Mouse (Mus musculus): ENCODE measurements around the gene Higd2a.

Gene Higd2a

GRCm38 (mm10) chr13:54621960-54622521 is 32.0 kb downstream of the Higd2a start:
- no peak for DNase-seq

- no peak for DNase-seq
Measured at GRCm38 (mm10) chr13:54629128-54629527, 39.1 kb downstream of the Higd2a start.

GRCm38 (mm10) chr13:54632731-54633277 is 42.8 kb downstream of the Higd2a start:
- DNase-seq = no peak

GRCm38 (mm10) chr13:54635011-54635410 is 45.0 kb downstream of the Higd2a start:
- no peak for DNase-seq

Measured in heart, adult 11 months (tissue).